Mouse (Mus musculus) embryo, embryonic 11.5 days (tissue): ENCODE data around the gene Cnmd.

Source experiments
- DNase-seq: peaks from one replicate; pipeline ENCODE4 v3.0.0-alpha.2; 2012; ENCODE audit warnings: low read depth, low spot score

Cnmd gene

GRCm38 (mm10) chr14:79662001-79662400 is at the start of gene Cnmd:
TSS of gene Cnmd (minus strand) at chr14:79662170.
- DNase-seq: no peak

GRCm38 (mm10) chr14:79711301-79711700 is 49.3 kb upstream of the Cnmd start:
- no peak for DNase-seq

- no peak for DNase-seq
Observed at GRCm38 (mm10) chr14:79703523-79704172, 41.7 kb upstream of the Cnmd start.

GRCm38 (mm10) chr14:79701606-79702005 is 39.6 kb upstream of the Cnmd start:
- DNase-seq: no peak

GRCm38 (mm10) chr14:79701054-79701453 is 39.1 kb upstream of the Cnmd start:
- no peak for DNase-seq

GRCm38 (mm10) chr14:79699381-79699780 is 37.4 kb upstream of the Cnmd start:
- no peak for DNase-seq

- DNase-seq: no peak
Observed at GRCm38 (mm10) chr14:79690068-79690844, 28.3 kb upstream of the Cnmd start.

GRCm38 (mm10) chr14:79680652-79681051 is 18.7 kb upstream of the Cnmd start:
- no peak for DNase-seq

- no peak for DNase-seq
Observed at GRCm38 (mm10) chr14:79677891-79678687, 16.1 kb upstream of the Cnmd start.

GRCm38 (mm10) chr14:79677108-79677753 is 15.3 kb upstream of the Cnmd start:
- DNase-seq: no peak

GRCm38 (mm10) chr14:79673083-79674013 is 11.4 kb upstream of the Cnmd start:
- no peak for DNase-seq

- DNase-seq: no peak
Observed at GRCm38 (mm10) chr14:79672567-79672966, 10.6 kb upstream of the Cnmd start.

- no peak for DNase-seq
Observed at GRCm38 (mm10) chr14:79671008-79671407, 9.0 kb upstream of the Cnmd start.

- DNase-seq: no peak
Observed at GRCm38 (mm10) chr14:79661005-79661917, 709 bp downstream of the Cnmd start.

- no peak for DNase-seq
Observed at GRCm38 (mm10) chr14:79660467-79660866, 1.5 kb downstream of the Cnmd start.

GRCm38 (mm10) chr14:79658748-79659508 is 3.0 kb downstream of the Cnmd start:
- no peak for DNase-seq

- no peak for DNase-seq
Observed at GRCm38 (mm10) chr14:79658286-79658685, 3.7 kb downstream of the Cnmd start.

- no peak for DNase-seq
Observed at GRCm38 (mm10) chr14:79652654-79653053, 9.3 kb downstream of the Cnmd start.

- DNase-seq: no peak
Observed at GRCm38 (mm10) chr14:79649680-79650079, 12.3 kb downstream of the Cnmd start.
